Mouse (Mus musculus) adrenal gland, adult 8-10 months (tissue): ENCODE measurements at regions not wholly inside any gene's neighbourhood (a gene's known extent, or its start where the extent isn't known, plus 50 kb on each side); places are given as distances from the start of the nearest gene placed in this dataset.

Experiments used
- DNase-seq: peaks from one replicate; pipeline ENCODE4 v3.0.0; 2022

DNA sequence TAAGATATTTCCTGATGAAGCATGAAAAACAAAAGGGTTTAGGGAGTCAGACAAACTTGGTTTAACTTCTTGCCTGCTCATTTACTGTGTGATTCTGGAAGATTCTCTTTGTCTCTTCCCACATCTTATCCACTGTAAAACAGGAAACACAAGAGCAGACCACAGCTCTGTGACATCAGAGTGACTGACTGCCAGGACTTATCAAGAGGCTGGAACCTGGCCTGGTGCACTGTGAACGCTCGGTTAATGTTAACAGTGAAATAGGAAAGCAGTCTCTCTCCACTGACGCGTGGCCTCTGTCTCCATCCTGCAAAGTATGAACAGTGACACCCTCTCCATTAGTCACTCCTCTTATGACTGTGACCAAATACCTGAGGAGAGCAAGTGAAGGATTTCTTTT, 73.1 kb upstream of the Noct start:
- DNase-seq = no peak

GRCm38 (mm10) chr3:51155621-51156020, 68.6 kb upstream of the Noct start:
- no peak for DNase-seq

- peak; percentile 60 for DNase-seq
These were observed 67.6 kb upstream of the Noct start for GRCm38 (mm10) chr3:51156386-51157290.

DNA sequence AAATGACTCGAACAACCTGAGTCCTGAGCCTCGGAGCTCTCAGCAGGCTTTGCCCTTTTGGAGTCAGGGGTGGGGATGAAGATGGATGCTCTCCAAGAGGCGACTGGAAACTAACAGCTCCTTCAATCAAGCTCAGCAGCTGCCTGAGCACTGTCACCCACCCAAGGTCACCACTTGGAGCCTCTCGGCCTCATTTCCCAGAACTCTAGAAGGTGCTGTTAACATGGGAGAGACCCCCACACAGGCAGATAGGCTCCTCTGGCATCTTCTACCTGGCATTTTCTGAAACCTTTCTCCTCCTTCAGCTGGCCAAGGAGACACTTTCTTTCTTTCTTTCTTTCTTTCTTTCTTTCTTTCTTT, 67.0 kb upstream of the Noct start:
- no peak for DNase-seq

- no peak for DNase-seq
These were observed 65.8 kb upstream of the Noct start for GRCm38 (mm10) chr3:51158449-51158848.

- DNase-seq = no peak
These were observed 64.9 kb upstream of the Noct start for GRCm38 (mm10) chr3:51159322-51159721.

GRCm38 (mm10) chr3:51159881-51160280, 64.4 kb upstream of the Noct start:
- DNase-seq = no peak

DNA sequence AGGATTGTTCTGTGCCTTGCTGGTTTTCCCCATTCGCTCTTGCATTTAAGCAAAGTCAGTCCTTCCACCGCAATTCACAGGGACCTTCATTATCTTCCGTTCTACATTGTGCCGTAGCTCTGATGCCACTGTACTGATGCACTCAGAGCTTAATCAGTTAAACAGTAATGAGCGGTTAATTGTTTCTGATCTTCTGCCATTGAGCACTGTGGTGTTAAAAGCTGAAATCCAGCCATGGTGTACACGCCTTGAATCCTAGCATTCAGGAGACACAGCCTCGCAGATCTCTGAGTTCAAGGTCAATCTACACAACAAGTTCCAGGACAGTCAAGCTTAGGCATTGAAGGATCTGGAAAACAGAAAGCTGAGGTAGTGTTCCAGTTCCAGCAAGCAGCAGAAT, 63.6 kb upstream of the Noct start:
- no peak for DNase-seq

- no peak for DNase-seq
These were observed 54.9 kb upstream of the Noct start for GRCm38 (mm10) chr3:51169150-51169925.

DNA sequence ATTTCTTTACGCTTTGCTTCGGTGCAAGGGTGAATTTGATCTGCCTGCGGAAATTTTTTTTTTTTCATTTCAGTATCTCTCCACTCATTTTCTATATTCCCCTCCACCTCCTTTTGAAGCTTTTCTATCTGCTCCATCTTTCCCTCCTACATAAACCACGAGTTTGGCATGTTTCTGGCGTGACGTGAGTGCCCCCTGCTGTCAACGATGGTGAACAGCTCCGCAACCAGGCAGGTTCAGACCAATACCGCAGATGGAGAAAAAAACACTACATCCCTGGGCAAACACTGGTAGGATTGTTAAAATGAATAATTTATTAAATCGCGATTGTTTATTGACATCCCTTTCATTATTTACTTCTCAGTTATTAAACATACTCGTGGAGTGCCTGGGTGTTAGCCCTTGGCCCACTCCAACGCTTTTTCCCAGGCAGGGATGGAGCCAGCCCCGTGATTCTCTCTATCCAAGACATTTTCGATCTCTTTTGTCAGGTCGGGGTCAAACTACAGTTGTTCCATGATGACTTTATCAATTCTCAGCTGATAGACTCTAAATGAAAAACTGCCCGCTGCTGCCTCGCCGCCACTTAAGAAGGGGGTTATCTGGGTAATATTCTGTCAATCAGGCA, 53.9 kb upstream of the Noct start:
- DNase-seq = peak; percentile 67
